Mouse (Mus musculus): ENCODE measurements around the gene Trpm8. TPM values are rescaled to one million over a fixed set of nuclear protein-coding genes. Genes with fewer than 3 reads are reported as not detected.
A peak's percentile ranks its signal among the peaks of the same experiment; 100 is the strongest.

Trpm8 gene
- total RNA-seq, 1 experiment from 2014 or later: not detected

DNA sequence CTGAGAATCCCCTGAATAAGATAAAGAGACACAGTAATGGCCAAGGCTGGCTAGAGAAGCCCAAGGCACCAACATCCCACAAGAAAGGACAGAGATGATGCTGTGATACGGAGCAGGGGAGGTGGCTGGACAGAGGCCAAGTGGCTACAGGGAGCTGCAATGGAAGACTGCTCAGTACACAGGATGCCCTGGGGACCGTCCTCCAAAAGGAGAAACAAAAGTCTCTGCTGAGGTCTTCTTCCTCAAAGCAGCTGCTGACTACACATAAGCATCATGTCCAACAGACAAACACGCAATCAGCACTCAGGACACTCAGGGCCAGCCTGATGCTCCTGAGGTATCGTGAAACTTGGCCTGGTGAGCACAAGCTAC is 12.6 kb upstream of the Trpm8 start:
- no peak for DNase-seq

DNA sequence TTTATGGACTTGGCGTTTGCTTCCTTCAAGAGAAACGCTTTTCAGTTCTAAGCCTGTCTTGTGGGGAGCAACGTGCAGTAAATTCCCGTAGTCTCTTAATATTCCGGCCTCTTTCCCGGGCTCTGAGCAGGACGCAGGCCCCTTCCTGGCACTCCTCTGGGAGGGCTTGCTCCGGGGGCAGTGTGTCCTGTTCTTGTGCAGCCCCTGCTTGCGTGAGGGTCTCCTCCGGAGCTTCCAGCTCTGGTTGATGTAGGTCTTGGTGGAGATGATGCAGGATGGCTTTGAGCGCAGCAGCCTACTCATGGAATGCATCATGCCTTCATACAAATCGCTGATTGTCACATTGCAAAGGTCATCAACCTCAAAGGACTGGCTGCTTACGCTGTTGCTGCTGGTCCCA is 11.3 kb upstream of the Trpm8 start:
- DNase-seq: no peak

DNA sequence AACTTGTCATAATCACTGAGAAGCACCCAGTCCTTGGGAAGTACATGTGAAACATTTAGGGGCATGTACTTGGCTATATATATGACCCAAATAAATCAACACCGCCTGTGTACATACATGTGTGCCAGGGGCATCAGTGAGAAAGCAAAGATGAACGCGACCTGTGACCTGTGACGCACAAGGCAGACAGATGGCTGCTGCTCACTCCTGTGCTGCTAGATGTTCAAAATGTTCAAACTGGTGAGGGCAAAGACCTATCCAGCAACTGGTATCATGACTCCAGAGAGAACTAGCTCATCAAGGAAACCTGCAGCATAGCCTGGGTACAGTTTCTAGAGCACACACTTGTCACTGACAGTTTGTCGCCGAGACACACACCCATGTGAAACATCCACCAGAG is 10.0 kb upstream of the Trpm8 start:
- DNase-seq: no peak

DNA sequence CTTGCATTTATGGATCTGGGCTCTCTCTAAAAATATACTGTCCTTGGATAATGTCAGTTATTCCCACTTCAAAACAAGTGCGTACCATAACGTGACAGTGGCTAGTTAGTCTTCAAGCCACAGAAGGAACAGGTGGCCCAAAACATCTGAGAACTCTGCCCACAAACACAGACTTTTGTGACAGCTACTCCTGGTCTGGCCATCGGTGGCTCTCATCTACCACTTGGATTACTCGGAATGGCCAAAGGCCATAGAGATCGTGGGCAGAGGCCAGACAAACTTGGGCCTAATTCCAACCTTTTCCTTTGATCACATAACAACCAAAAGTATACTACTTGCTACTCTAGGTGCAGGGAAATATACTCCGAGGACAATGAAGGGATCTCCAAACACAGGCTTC is 9.4 kb upstream of the Trpm8 start:
- DNase-seq: no peak

DNA sequence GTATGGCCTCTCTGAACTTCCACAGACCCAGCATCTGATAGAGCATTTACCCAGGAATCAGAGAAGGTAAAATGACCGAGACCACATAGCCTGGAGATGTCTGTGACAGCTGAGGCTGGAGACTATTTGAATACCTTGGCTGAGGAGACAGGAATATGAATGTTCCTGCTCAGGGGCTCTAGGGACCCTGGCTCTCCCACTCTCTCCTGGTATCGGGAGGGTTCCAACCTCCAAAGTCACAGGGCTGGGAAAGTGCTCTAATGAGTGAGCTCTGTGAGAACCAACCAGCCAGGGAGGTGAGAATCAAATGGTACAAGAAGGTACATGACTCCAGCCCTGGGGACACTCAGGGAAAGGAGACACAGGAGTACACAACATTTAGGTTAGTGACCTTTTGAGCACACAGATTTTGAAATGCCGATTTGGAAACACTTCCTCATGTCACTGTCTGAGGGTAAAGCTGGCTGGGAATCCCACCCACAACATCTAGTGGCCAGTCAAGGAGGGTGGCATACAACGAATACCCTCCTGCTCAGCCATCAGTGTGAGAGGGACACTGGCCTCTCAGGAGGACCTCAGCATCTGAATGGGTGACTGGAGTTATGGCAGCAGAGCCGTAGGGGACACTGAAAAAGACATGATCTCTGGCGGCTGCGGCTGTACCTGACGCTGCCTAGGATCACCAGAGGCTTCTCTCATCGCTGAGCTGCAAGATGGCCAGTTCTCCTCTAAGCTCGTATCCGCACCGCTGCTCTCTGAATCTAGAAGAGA is 7.7 kb upstream of the Trpm8 start:
- DNase-seq: no peak

DNA sequence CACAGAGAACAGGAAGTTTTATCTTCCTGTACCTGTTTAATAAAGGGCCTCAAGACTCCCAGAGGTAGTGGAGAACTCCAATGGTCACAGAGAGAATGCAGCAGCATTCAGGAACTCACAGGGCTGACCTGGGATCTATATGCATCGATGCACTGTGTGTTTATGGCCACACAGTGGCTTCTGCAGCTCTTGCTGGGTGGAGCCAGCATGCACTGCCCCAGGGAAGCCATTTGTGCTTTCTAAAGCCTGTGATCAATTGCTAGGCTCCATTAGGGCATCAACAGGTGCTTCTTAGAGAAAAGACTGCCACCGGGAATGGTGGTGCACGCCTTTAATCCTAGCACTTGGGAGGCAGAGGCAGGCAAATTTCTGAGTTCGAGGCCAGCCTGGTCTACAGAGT is 4.6 kb upstream of the Trpm8 start:
- no peak for DNase-seq

DNA sequence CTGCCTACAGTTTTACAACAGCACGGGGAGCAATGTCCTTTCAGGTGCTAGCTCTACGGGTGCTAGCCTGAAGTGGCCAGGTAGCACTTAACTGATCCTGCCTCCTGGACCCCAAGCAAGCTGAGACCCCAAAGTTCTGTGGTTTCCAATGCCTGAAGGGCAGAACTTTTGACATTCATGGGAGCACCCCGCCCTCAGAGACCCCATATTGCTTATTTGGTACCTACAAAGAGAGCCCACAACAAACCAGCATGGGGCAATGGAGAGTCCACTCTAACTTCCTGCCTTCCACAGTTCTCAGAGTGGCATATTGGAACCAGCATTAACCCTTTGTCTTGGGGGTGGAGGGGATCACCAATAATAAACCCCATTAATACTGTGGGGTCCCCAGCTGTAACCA is 4.1 kb upstream of the Trpm8 start:
- DNase-seq: no peak

DNA sequence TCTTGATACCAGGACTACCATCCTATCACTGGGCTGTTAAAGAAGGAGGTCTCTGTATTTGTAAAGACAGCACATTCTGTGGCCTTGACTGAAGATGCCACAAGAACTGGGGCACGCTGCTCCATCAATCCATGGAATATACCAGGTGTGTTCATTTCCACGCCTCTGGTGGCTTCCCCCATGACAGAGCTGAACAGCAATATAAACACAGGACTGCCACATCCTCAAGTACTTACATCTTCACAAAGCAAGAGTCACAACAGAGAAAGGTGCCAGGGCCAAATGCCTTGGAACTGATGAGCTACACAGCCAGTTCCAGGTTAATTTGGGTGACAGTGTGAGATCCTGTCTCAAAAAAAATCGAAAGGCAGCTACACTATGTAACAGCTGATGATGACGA is 3.6 kb upstream of the Trpm8 start:
- DNase-seq: no peak

DNA sequence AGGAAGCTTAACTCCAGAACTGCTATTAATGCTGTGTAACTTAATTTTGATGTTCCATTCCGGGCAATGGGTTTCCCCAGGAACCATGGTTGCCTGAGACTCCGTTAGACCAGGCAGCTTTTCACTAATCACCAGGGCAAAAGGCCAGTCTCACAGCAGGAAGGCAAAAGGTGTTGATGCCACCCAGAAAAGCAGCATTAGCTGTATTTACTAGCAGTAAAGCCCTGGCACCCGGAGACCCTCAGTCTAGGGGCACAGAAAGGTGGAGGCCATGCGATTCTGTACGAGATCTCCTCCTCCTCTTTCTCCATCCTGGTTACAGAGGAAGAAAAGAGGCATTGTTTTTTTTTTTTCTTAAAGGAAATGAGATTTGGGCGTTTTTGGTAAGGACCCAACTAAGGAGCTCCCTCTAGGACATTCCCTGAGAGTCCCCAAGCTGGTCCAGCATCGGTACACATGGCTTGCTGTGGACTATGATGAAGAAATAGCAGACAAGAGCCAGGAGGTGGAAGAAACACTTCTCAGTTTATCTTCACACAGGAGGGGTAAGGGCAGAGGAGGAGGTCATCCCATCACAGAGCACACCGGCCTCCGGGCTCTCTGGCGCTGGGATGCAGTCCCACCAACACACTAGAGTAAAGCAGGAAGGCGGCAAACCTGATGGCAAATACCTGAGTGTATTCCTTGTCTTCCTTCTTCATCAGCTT is 2.9 kb upstream of the Trpm8 start:
- no peak for DNase-seq

DNA sequence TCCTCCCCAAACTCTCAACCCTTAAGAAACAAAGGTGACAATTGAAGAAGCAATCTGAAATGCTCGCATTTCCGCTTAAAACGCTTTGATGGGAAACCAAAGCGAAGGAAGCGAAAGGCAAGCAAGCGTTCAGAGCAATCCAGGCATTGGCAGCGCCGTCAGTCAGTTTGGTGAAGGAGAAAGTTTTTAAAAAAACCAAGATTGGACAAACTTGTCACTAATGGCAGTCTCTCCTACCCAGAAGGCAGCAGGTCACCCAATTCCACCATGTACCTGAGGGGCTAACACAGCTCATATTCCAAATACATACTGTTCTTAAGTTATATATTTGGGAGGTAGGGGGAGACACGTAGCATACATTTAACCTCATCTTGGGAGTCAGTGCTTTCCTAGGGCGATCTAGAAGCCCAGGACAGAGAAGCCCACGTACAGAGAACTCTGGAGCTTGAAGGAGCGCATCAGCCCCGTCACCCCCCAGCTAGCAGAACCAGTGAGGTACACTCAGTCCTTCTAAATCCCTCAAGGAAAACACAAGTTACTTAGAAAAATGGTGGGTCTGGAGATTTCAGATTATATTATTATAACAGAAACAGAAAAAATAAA is 2.3 kb upstream of the Trpm8 start:
- no peak for DNase-seq

DNA sequence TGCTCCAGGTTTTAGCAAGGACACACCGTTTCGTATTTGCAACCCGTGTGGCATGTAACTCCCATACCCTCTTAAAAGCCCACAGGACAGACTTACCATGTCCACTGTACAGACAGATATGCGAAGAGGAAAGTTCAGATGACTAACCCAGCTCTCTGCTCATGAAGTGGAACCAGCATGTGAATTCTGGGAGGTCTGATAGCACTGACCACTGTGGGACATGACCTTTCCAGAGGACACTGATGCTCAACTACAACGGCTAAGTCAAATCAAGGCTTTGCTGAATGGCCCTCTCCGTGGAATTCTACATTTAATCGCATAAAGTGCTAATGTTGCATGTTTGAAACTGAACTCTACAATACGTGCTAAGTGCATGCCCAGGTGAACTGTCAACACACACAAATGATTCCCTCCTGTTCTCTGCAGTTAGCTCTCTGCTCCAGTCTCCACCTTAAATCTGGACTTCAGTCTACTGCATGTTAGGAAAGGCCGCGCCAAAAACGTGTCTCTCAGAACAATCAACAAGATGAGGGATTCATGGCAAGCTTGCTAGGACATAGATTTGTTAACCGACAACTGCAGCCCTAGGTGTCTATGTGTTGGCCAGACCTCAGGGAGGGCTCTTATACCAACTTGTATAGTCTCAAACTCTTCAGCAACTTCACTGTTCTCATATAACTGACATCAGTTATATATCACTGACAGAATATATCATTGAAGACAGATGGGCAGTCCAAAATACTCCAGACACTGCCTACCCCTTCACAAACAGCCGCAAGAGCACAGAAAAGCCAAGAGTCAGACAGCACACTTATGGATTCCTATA is 1.6 kb upstream of the Trpm8 start:
- no peak for DNase-seq

DNA sequence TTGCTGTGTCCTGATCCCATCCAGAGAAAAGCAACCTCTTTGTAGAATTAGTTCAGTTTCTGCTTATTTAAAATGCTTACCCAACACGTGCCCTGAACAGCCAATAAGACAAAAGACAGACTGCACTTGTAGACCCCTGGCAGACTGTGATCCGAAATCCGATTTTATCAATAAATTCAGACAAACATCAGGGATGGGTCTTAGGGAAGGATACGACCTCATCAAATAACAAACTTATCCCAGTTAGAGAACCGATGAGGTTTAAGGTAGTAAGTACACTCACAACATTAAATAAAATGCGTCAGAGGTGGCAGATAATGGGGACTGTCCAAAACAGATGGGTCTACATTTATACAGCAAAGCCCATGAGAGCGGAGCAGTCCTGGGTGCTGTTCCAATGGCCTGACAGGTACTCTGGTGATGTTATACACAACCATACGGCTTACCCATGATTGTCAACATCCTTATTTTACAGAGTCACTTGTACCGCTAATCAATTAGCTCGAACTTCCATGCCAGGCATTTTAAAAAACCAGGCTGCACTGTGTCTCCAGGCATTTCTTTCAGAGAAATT is 850 bp upstream of the Trpm8 start:
- no peak for DNase-seq

DNA sequence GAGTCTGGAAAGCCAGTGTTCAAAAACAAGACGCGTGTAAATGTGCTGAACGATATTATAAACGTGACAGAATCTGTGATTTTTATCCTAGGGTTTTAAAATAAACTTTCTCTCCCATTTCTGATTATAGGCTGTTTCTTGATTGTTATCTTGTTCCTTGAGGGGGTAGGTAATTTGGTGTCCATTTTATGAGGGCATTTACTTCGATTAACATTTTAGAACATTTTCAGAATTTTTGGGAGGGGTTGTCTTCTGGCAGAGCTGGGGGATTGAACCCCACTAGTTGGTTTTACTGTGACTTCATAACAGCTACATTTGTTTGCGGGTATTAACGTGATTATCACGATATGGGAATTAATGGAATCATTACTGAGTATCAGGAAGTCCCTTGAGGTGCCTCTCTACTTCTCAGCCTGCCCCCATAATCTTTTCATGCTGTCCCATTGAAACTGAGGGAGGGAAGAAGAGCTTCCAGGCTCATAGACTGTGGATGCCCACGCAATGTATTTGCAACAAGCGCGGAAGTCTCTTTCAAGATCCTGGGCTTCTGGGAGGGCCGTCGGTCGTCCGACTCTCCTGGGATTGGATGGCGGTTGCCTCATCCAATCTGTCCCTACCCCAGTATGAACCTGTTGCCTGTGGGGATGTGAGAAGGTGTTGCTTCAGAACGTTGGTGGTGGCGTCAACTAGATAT is 504 bp downstream of the Trpm8 start:
- no peak for DNase-seq

DNA sequence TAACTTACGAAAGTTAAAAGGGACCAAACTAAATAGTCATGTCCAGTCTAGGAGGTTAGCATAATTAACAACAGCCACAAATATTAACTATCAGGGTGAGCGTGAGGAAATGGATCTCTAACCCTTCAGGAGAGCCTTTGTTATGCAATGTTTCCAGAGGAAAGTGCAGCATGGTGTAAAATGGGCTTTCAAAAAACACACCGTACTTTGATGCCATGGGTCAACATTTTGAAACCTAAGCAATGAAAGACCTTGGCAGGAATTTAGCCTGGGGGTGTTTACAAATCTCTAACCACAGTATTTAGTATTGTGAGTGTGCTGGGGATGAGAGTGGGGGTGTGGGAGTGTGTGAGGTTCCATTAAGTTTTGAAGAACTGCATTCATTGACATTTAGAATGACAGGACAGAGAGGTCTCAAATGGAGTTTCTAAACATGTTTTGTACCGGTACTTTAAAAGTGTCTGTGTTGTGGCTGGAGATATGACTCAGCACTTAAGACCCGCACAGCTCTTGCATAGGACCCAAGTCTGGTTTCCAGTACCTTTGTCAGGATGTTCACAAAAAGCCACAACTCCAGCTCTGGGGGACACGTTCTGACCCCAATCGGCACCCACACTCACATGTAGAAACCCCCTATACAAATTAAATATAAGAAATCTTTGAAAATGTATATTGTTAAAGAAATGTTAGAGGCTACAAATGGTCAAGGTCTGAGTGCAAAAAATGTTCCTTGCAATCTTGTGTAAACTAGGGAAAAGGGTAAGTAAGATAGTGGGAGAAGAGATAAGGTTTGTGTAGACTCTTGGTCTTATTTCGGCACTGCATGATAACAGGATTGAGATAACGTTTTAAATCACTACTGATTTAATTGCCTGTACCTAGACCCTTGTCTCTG is 1.9 kb downstream of the Trpm8 start:
- DNase-seq: no peak

DNA sequence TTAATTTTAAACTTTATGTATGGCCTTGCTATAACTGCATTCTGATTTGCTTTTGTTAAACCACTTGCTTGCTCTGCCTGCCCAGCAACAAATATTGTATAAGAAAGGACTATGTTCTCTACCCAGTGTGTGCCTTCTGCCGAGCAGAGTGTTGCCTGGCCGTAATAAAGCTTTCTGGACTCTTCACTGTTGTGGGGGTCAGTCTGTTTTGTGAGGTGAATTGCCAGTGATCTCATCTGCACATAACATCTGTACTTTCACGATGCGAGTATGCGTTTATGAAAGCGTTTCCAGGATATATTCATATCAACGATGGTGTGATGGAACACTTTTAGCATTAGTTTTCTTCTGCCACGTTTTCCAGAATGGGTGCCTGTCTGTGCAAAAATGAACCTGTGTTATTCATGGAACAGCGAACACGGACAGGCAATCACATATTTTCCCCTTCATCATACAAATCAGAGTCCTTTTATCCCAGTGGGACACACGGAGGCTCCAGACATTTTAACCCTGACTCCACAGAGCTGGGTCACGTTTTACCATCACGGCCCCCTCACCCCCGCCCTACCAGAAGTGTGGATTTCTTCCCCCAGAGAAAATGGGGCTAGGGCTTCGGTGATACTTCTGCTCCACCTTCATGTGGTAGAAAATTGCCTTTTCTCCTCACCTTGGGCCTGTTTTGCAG is 2.7 kb downstream of the Trpm8 start:
- no peak for DNase-seq

DNA sequence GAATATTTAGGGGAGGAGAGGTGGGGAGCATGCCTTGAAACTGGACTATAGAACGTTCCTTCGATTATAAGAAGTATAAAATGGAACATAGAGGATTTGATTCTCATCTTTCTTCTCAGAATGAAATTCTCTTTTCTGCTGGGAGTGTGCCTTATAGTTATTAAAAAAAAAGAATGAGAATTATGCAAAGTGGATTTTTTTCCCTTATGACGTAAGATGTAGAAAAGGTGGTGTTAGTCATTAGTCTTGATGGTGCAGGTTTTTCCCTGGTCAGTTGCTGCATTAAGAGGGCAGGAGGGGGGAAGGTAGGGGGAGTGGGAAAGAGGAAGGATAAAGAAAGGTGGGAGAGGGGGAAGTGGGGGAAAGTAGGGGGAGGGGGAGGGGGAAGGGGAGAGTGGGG is 4.8 kb downstream of the Trpm8 start:
- no peak for DNase-seq

DNA sequence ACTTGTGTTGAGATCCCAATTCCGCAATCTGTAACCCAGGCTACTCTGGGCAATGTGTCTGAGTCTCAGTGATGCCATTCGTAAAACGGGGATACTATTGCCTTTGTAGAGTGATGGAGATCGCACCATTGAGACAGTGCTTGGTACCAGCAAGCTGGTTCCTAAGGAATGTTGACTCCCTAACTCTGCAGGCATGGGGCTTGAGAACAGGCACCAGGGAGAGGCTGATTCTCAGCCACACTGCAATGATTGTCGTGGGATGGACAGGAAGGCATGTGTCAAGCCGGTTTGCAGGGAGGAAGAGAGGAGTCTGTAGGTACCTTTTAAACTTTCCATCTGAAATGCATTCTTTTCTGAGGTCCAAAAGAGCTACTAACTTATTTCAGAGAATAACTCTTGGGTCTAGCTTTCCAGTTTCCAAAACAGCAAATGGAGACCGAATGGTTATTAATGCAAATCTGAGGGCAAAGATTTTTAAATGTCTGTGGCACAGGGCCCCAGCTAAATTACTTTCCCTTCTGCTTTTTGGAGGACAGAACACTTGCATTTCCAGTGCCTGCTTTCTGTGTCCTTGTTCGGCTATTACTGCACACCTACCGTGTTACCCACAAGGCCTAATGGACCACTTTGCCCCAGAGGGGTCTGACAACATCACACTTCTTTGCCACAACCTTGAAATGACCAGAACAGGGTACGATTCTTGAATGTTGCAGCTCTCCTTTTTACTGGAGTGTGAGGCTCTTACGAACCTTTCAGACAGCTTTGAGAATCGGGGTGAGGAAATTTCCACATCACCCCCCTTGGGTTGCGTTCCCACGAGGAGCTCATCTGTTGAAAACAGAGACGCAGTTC is 6.1 kb downstream of the Trpm8 start:
- no peak for DNase-seq

DNA sequence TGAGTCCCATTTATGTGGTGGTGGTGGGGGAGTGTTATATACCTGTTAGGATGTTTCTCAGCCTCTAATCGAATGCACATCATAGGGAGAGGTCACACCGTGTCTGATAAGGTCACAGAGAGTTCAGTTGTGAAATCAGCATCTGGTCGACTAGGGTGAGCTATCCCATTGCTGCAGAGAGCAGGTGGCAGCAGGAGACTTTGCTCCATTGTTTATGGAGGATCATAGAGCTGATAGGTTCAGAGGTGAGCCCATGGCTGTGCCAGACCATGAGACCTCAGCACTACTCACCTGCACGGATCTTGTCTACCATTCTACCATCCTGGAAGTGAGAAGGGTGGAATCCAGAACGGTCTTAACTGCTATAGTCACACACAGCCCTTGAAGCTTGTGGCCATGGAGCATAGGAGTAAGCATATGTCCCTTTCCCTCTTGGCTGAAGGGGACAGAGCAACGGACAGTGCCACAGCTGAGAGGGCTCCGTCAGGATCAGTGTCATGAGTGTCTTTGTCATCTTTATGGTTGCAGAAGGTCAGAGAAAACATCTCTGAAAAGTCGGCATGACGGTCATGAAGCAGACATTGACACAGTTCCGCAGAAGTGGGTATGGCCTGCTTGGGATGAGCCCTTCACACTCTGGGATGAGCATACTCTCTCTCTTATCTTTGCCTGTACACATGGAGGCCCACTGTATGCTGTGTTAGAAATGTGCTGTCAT is 6.9 kb downstream of the Trpm8 start:
- no peak for DNase-seq

DNA sequence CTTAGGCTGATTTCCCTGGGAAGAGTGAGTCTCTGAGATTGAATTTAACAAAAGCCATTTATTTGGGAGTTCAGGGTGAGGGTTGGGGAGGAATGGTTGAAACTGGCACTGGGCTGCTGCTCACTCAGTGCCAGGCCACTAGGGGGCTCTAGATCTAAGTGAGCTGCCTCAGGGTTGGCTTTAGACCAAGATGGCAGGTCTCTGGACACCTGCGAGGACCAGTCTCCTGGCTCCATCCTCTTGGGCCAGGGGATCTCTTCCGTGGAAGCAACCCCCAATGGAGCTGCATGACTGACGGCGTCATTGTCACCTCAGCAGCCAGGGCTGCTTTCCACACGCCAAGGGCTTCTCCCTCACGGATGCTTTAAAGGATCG is 7.5 kb downstream of the Trpm8 start:
- peak; percentile 51 for DNase-seq

All from adrenal gland, postnatal 25 days (tissue).